Comparison of ENCODE assay signal across 9 mouse cellular contexts in genomic region chr2:156432874-156433868, GRCm38 (mm10). TPM values are rescaled to one million over a fixed set of nuclear protein-coding genes. Genes with fewer than 3 reads are reported as not detected.
DNase-seq lines count a peak whose midpoint lies in the region; ATAC-seq and TF ChIP-seq lines count a peak whose summit lies in the region.
"Had no signal": no experiment of that assay in that cellular context is flagged by ENCODE, and none has a peak within 500 bp of the region (broad histone marks: within the 10 kb centered on the region; RNA-seq: fewer than 3 reads in every experiment).

No protein-coding gene starts in this region.

- no peak for TF ChIP-seq EP300 in ES-Bruce4 (IDR thresholded peaks at IDR 0.05; ENCODE audit: insufficient read depth, low read depth, low read length)

- DNase-seq in adipocyte (ENCODE audit: low spot score), result peak; percentile 83
- DNase-seq in liver, embryonic 13.5 days, result no peak
- no peak for DNase-seq in frontal cortex, adult 2 months (ENCODE audit: extremely low spot score in 1 of 2, low spot score in 1 of 2)
- DNase-seq in layer of hippocampus, adult 9-11 months, result no peak
- DNase-seq in left cerebral cortex, adult 11 months (ENCODE audit: low spot score), result no peak
- DNase-seq: right cerebral cortex, postnatal 4 days had no signal

- H3K4me2 ChIP-seq in intestine, embryonic 15.5 days (replicated peaks), result peak overlapping the region; percentile 42
- peak overlapping the region; percentile 28 for H3K4me2 ChIP-seq in liver, embryonic 13.5 days
- no peak overlapping the region for H3K4me2 ChIP-seq in midbrain, embryonic 15.5 days

- H3K9me3 ChIP-seq in ES-Bruce4 (replicated peaks; ENCODE audit: control insufficient read depth, insufficient read depth, low read length, poor library complexity, severe bottlenecking), result no peaks in the 10 kb centered on the region
- H3K9me3 ChIP-seq in intestine, embryonic 15.5 days, result no peaks in the 10 kb centered on the region
- H3K9me3 ChIP-seq in liver, embryonic 13.5 days (replicated peaks), result no peaks in the 10 kb centered on the region
- no peaks in the 10 kb centered on the region for H3K9me3 ChIP-seq in midbrain, embryonic 15.5 days

- peak overlapping the region; percentile 73 for H3K27ac ChIP-seq in ES-Bruce4 (ENCODE audit: insufficient read depth, low read length)
- H3K27ac ChIP-seq in intestine, embryonic 15.5 days, result peak overlapping the region; percentile 89
- peak overlapping the region; percentile 35 for H3K27ac ChIP-seq in liver, embryonic 13.5 days
- no peak overlapping the region for H3K27ac ChIP-seq in midbrain, embryonic 15.5 days

- no peaks in the 10 kb centered on the region for H3K27me3 ChIP-seq in ES-Bruce4 (ENCODE audit: control insufficient read depth, insufficient read depth, low read length, poor library complexity, severe bottlenecking)
- no peaks in the 10 kb centered on the region for H3K27me3 ChIP-seq in intestine, embryonic 15.5 days (replicated peaks)
- 0 out of 2 replicates have a peak, but pooled peaks cover 5% of the 10 kb centered on the region for H3K27me3 ChIP-seq in liver, embryonic 13.5 days
- H3K27me3 ChIP-seq in midbrain, embryonic 15.5 days (replicated peaks), result no peaks in the 10 kb centered on the region

- WGBS in intestine, embryonic 15.5 days, result 41% methylated on average over 9 of the region's 9 CpGs
- 45% methylated on average over 9 of the region's 9 CpGs for WGBS in liver, embryonic 13.5 days (ENCODE audit: insufficient replicate concordance)
- WGBS in midbrain, embryonic 15.5 days, result 42% methylated on average over 9 of the region's 9 CpGs

- ATAC-seq in intestine, embryonic 15.5 days, result peak; percentile 90
- peak; percentile 60; the same call in 1 of the 2 replicates for ATAC-seq in liver, embryonic 13.5 days (ENCODE audit: low read depth)
- no peak for ATAC-seq in midbrain, embryonic 15.5 days (replicated peaks)

- H3K4me3 ChIP-seq in ES-Bruce4 (ENCODE audit: low read depth, low read length), result no peak overlapping the region
- peak overlapping the region; percentile 19; the same call in 1 of the 2 replicates for H3K4me3 ChIP-seq in intestine, embryonic 15.5 days (replicated peaks)
- H3K4me3 ChIP-seq in liver, embryonic 13.5 days (replicated peaks), result no peak overlapping the region
- no peak overlapping the region for H3K4me3 ChIP-seq in midbrain, embryonic 15.5 days

- H3K9ac ChIP-seq in ES-Bruce4 (ENCODE audit: low read depth, poor library complexity, severe bottlenecking), result 0 out of 2 replicates have a peak overlapping the region, but pooled peaks have one; percentile 4
- peak overlapping the region; percentile 50 for H3K9ac ChIP-seq in intestine, embryonic 15.5 days
- H3K9ac ChIP-seq in liver, embryonic 13.5 days, result peak overlapping the region; percentile 31; the same call in 1 of the 2 replicates
- no peak overlapping the region for H3K9ac ChIP-seq in midbrain, embryonic 15.5 days

- no peak for TF ChIP-seq POLR2A in ES-Bruce4 (IDR thresholded peaks at IDR 0.05; ENCODE audit: insufficient read depth, low read length)

- TF ChIP-seq CTCF in ES-Bruce4 (IDR thresholded peaks at IDR 0.05; ENCODE audit: low read depth, low read length), result no peak

- H3K36me3 ChIP-seq in ES-Bruce4 (ENCODE audit: control insufficient read depth, insufficient read depth, low read length, poor library complexity, severe bottlenecking), result no peaks in the 10 kb centered on the region
- no peaks in the 10 kb centered on the region for H3K36me3 ChIP-seq in intestine, embryonic 15.5 days
- H3K36me3 ChIP-seq in liver, embryonic 13.5 days, result no peaks in the 10 kb centered on the region
- H3K36me3 ChIP-seq in midbrain, embryonic 15.5 days (replicated peaks), result no peaks in the 10 kb centered on the region

- H3K4me1 ChIP-seq in ES-Bruce4 (ENCODE audit: control insufficient read depth, insufficient read depth, low read length), result peaks cover 18% of the 10 kb centered on the region
- H3K4me1 ChIP-seq in intestine, embryonic 15.5 days (replicated peaks), result peaks cover 21% of the 10 kb centered on the region
- no peaks in the 10 kb centered on the region; the same call in 1 of the 2 replicates for H3K4me1 ChIP-seq in liver, embryonic 13.5 days (replicated peaks)
- peaks cover 13% of the 10 kb centered on the region; the same call in 1 of the 2 replicates for H3K4me1 ChIP-seq in midbrain, embryonic 15.5 days

RNA-seq across cellular contexts. Expression of gene Epb41l1, which starts 12.5 kb away (rescaled TPM):
- polyA plus RNA-seq in ES-Bruce4 (2011; ENCODE audit: insufficient read depth, insufficient read length, low read depth, missing spikeins), result 21.4 and 23.6 TPM in 2 replicates
- polyA plus RNA-seq in intestine, embryonic 15.5 days (2015; fragmentation: Nextera tagmentation; extraction: Ambion mirVana), result 1.9 and 2.4 TPM in 2 replicates
- polyA plus RNA-seq in liver, embryonic 13.5 days (2015; fragmentation: Nextera tagmentation; extraction: Ambion mirVana), result 0.43 and 0.46 TPM in 2 replicates
- 211 and 225 TPM in 2 replicates for polyA plus RNA-seq in frontal cortex, adult 2 months (2012; rRNA removed)
- polyA plus RNA-seq in midbrain, embryonic 15.5 days (2015; fragmentation: Nextera tagmentation; extraction: Ambion mirVana), result 15.6 and 19.6 TPM in 2 replicates
